Mouse (Mus musculus) cerebellum, adult 2 months (tissue): ENCODE data around the gene Ntm.

Source experiments
- CTCF ChIP-seq: fragments of 200-500 bp; IDR thresholded peaks from 2 replicates; pipeline ENCODE4 v1.5.1; 2011; ENCODE audit warnings: low read depth, mild to moderate bottlenecking, control low read depth, low read length, moderate library complexity, borderline replicate concordance; ENCODE audit not compliant: insufficient read depth
- POLR2A ChIP-seq: fragments of 200-500 bp; IDR thresholded peaks from 2 replicates; pipeline ENCODE4 v1.6.1; 2011; ENCODE audit warnings: low read length, control low read depth, borderline replicate concordance; ENCODE audit not compliant: insufficient read depth

- no peak for TF ChIP-seq POLR2A
- no peak for TF ChIP-seq CTCF
These were observed 779.9 kb downstream of the Ntm start for GRCm38 (mm10) chr9:29183011-29183410.
